Mouse (Mus musculus) lung, adult 2 months (tissue): Measurements from ENCODE around the gene Ccdc141.

Source experiments
- CTCF ChIP-seq: fragments of 200-500 bp; IDR thresholded peaks from 2 replicates; pipeline ENCODE4 v1.5.1; 2011; ENCODE audit warnings: mild to moderate bottlenecking, low read length, control low read depth; ENCODE audit not compliant: insufficient read depth
- POLR2A ChIP-seq: fragments of 200-500 bp; IDR thresholded peaks from 2 replicates; pipeline ENCODE4 v1.6.1; 2011; ENCODE audit warnings: low read depth, mild to moderate bottlenecking, control low read depth, low read length, borderline replicate concordance; ENCODE audit errors: extremely low read depth

DNA sequence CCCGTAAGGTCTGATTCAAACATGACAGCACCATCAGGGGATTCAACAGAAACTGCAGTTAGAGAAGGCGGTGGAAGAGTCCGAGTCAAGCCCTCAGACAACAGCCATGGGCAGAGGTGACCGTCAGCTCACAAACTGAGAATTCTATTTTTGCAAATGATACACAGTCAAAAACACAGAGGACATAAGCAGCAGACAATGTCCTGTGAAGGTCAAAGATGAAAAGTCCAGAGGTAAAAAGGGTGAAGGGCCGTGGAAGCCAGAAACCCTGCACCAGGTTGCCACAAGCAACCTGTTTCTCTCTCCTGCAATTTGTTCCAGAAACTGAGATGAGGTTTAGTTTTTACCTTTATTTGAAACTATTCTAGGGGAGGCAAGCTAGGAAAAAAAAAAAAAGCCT, 57.4 kb downstream of the Ccdc141 start:
- no peak for TF ChIP-seq CTCF
- no peak for TF ChIP-seq POLR2A
